Mouse (Mus musculus): ENCODE results near the gene Sdk1.

Gene Sdk1

GRCm38 (mm10) chr5:141240841-141241543, at the start of gene Sdk1:
TSS of gene Sdk1 (plus strand) at chr5:141241490.
- peak; percentile 93 for DNase-seq (ENCODE audit: low spot score)

DNA sequence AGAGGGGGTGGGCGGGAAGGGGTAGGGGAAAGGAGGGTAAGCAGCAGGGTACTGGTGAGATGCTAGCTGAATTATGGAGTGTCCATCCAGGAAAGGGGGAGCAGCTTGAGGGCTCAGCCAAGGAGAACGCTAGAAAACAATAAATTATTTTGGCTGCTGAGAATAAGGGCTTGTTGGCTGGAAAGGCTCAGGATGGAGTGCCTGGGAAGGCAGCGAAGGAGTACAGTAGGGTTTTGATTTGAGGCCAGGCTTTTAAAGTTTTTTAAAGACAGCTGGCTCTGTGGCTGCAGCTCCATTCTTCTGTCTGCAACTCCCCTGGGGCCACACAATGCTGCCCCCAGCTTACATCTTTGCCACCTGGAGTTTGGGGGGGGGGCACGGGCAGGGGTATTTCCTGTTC, 44.0 kb upstream of the Sdk1 start:
- DNase-seq (ENCODE audit: low spot score) = no peak

DNA sequence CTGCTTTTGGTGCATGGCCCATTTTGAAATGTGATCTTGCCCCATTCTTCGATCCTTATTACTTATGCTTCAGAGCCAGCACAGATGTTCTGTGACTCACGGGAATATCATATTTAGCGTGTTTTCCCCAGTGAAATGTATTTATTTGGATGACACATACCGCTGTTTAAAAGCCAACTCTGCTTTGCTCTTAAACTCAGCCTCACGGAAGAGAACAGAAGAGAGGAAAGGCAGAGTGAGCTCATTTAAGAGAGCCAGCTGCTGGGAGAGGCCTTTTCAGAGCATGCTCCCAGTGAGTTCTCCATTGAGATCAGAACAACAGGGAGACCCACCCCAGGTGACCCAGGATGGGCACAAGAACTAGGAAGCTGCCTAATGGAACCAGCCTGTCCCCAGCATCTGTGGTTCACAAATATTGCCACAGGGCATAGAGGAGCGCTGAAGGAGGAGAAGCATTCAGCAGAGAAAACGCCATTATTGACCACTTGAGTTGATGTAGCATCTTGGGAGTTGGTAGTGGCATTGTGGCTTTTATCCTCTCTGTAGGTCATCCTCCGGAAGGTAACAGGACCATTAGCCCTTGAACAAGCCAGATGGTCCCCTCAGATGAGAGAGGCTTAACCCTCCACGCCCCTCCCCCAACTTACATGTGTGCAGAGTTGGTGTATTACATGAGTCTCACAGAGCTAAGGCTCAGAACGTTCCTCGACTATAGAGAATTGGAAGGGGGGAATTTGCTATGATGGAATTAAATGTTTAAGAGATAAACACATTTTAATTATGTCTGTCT, 38.8 kb upstream of the Sdk1 start:
- no peak for DNase-seq (ENCODE audit: low spot score)

DNA sequence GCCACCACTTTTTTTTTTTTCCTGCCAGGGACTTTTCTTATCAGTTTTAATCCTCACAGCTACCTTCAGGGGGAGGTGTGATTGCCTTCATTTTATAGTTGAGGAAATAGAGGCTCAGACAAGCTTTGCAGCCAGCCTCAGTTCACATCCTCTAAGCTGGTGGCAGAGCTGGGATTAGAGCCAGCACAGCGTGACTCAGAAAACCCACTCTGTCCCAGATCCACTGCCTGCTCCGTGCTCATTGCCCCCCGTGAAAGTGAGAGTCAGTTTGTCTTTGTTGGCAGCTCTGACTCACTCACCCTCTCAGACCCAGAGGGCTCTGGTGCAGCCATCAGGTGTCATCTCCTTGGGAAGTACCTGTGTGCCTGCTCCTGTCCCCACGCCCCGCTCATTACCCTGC, 34.2 kb upstream of the Sdk1 start:
- peak; percentile 10 for DNase-seq (ENCODE audit: low spot score)

GRCm38 (mm10) chr5:141225243-141225642, 16.0 kb upstream of the Sdk1 start:
- DNase-seq (ENCODE audit: low spot score) = no peak

DNA sequence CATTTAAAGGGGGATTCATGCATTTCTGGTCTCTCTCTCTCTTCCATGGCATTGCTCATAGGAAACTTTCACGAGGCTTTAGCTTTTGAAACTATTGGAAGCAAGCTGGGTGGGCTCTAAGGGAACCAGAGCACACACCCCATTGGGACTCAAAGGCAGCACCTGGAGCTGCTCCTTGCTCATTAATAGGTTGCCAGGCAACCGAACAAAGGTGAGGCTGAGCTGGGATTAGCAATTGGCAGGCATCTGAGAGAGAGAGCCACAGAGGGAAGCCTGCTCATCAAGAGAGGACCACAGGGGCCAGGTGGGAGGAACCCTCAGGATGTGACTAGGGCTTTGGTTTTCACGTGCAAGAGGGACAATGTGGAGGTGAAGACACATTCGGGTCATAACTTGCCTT, 7.0 kb upstream of the Sdk1 start:
- DNase-seq (ENCODE audit: low spot score) = no peak

GRCm38 (mm10) chr5:141239401-141239800, 1.9 kb upstream of the Sdk1 start:
- no peak for DNase-seq (ENCODE audit: low spot score)

DNA sequence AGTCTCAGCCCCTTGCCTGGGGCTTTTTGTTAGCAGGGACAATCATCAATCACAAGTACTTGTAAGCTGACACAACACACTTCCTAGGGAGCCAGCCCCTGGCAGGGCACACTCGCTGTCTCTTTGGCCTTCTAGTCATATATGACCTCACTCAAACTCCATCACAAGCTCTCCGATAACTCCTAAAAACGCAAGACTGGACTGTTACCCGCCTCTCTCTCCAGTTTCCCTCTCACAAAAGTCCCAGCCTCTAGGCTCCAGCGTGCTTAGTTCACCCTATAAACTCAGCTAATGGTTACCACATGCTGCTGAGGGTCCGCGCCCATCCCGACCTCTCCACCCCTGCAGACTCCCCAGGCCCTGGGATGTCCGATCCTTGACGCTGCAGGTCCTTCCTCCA, 849 bp upstream of the Sdk1 start:
- no peak for DNase-seq (ENCODE audit: low spot score)

DNA sequence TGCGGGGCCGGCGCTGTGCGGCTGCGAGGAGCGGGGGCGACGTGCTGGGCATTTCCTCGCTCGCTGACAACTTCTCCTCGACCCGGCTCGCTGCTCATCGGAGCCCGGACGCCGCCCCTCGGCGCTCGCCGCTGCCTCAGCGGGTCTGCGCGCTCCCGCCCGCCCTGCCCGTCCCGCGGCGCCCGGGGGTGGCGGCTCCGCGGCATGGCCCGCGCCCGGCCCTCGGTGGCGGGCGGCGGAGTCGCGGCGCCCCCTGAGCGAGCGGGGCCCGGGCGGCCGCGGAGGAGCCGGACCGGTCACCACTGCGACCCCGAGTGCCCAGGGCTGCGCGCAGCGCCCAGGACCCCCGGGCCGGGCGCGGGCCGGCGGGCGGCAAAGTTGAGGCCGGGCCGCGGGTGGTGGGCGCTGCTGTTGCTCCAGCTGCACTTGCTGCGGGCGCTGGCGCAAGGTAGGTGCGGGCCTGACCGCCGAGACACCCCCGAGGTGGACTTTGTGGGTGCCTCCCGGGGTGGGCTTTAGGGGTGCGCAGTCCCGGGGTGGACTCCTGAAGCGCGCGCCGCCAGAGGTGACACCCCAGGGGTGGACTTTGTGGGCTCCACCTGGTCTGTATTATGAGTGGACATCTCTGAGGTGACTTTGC, 475 bp downstream of the Sdk1 start:
- no peak for DNase-seq (ENCODE audit: low spot score)

- no peak for DNase-seq (ENCODE audit: low spot score)
These were observed 2.1 kb downstream of the Sdk1 start for GRCm38 (mm10) chr5:141243253-141243965.

DNA sequence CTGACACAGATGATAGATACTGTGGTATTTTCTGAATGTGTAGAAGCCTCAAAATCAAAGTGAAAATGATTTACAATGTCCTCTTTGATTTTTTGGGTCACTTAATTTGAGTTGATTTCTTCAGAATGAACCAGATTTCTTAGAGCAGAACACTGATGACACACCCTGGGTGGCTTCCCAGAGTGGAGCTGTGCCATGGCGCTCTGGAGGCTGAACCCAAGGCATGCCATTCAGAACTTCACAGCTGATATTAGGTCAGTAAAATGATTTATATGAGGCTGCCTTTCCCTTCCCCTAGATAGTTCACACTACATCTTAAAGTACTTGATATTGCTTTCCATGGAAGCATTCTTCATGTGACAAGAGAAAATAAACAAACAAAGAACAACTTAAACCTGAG, 23.0 kb downstream of the Sdk1 start:
- no peak for DNase-seq (ENCODE audit: low spot score)

GRCm38 (mm10) chr5:141277112-141277511, 35.8 kb downstream of the Sdk1 start:
- no peak for DNase-seq (ENCODE audit: low spot score)

DNA sequence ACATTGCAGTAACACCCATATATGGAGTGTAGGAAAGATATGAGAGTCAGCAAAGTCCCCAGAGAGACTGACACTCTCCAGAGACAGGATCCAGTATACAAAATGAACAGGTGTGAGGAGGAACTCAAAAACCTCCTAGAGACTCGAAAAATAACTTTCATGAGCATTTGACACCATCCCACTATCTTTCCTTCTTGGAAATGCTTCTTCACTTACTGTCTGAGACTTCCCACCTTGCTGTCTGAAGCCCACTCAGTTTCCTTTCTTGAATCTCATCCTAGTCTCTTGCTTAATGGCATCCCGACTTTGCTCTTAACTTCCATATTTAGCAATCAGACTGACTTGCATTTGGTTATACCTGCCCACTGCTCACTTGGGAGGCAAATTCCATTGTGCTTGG, 40.5 kb downstream of the Sdk1 start:
- no peak for DNase-seq (ENCODE audit: low spot score)

DNA sequence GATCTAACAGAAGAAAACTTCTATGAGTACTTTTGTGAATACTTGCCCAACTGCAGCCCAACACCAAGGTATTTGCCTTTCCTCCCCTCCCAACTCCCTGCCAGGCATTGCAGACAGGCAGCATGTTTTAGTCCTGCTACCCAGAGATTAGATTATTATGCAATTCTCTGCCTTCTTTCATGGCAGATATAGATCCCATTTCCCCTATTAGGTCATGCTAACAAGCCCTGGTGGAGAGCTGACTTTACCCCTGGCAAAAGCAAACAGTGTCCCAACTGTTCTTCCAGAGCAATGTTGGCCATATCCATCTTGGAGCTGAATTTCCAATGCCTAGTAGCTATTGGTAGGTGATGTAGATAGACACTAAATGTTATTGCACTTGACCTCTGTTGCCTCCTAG, 48.3 kb downstream of the Sdk1 start:
- DNase-seq (ENCODE audit: low spot score) = no peak

- peak; percentile 16 for DNase-seq (ENCODE audit: low spot score)
These were observed 54.0 kb downstream of the Sdk1 start for GRCm38 (mm10) chr5:141295240-141295639.

GRCm38 (mm10) chr5:141302287-141302694, 61.0 kb downstream of the Sdk1 start:
- DNase-seq (ENCODE audit: low spot score) = no peak

DNA sequence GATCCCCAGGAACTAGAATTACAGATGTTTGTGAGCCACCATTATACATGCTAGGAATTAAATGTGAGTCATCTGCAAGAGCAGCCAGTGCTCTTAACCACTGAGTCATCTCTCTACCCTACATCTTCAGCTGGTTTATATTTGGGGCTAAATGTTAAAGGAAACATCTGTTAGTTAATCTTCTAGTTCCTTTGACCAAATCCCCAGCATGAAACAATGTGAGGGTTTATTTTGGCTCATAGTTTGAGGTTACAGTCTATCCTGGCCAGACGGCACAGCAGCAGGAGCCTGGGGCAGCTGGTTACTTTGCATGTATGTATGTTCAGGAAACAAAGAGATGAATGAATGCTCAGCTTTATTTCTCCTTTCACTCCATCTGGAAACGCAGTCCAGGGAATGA, 62.5 kb downstream of the Sdk1 start:
- no peak for DNase-seq (ENCODE audit: low spot score)

- DNase-seq (ENCODE audit: low spot score) = no peak
These were observed 63.4 kb downstream of the Sdk1 start for GRCm38 (mm10) chr5:141304706-141305105.

- no peak for DNase-seq (ENCODE audit: low spot score)
These were observed 69.4 kb downstream of the Sdk1 start for GRCm38 (mm10) chr5:141310641-141311040.

DNA sequence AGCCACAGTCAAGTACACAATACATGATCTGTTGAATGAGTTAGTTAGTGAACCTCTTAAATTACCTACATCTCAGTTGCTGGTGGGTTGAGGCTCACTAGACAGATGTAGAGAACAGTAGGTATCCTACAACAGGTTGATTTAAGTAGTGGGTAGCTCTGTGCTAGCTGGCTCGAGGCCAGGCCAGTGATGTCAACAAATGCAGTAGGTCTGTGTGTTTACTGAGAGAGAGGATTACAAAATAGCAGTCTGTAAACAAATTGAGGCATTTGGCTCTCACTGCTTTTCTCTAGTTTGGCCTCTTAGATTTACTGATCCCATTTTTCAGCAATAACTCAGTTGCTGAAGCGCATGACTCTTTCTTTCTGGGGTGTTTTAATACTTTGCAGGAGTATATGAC, 70.5 kb downstream of the Sdk1 start:
- no peak for DNase-seq (ENCODE audit: low spot score)

GRCm38 (mm10) chr5:141312305-141312704, 71.0 kb downstream of the Sdk1 start:
- no peak for DNase-seq (ENCODE audit: low spot score)

DNA sequence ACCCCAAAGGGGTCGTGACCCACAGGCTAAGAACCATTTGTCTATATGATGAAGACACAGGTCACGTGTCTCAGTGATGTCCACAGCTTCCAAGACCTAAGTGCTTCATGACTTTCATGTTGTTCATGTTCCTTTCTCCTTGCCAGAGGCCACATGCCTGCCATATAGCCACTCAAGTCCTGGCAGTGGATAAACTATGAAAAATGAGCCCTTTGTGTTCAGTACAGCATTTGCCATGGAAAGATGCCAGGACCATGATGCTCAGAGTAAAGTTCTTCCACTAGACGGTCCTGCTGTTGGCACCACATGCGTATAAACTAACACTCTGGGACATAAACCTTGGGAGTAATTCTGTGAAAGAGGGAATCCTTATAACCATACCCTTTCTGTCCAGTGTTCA, 75.8 kb downstream of the Sdk1 start:
- DNase-seq (ENCODE audit: low spot score) = no peak

DNA sequence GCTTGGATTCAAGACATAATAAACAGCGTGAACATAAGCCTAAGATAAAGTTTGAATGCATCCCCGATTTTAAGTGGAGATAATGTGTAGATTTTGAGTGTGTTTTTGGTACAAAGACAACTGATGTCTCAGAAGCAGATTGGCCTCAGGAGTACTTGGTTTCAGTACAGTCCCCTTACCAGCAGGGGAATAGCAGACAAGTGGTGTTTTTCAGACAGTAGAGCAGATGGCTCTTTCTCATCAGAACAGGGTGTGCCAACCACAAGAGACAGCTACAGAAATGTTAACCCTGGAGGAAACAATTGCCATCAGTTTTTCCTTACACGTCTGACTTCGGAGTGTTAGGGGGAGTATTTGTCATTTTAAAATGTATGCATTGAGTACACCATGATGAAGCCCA, 83.6 kb downstream of the Sdk1 start:
- DNase-seq (ENCODE audit: low spot score) = peak; percentile 32
